Mouse (Mus musculus): ENCODE results near the gene Cep70. TPM values are rescaled to one million over a fixed set of nuclear protein-coding genes. Genes with fewer than 3 reads are reported as not detected.

The Cep70 gene
- polyA plus RNA-seq, 1 experiment from 2014 or later: 31.4 TPM

GRCm38 (mm10) chr9:99237139-99237538, 6.0 kb upstream of the Cep70 start, which contains the start of gene Faiml:
Gene Faiml, minus strand, starts transcription at chr9:99237239.
- Histone ChIP-seq H3K36me3 (ENCODE audit: insufficient read depth) (no peaks in the 10 kb centered on the region), H3K27ac (ENCODE audit: low read depth) (no peak within 1 kb of the TSS), H3K27me3 (ENCODE audit: insufficient read depth, low read length) (no peaks in the 10 kb centered on the region), H3K4me3 (ENCODE audit: low read depth, low read length) (no peak within 1 kb of the TSS), H3K4me1 (ENCODE audit: insufficient read depth) (no peaks in the 10 kb centered on the region), H3K9me3 (ENCODE audit: low read depth, low read length) (no peaks in the 10 kb centered on the region), H3K9ac (no peak within 1 kb of the TSS), H3K4me2 (no peak within 1 kb of the TSS)
- DNase-seq: no peak
- WGBS: 82% methylated on average over 14 of the region's 14 CpGs
- no peak for TF ChIP-seq CTCF (IDR thresholded peaks at IDR 0.05; ENCODE audit: low read depth)
- no peak for ATAC-seq (ENCODE audit: insufficient read depth)

GRCm38 (mm10) chr9:99238276-99238675, 4.9 kb upstream of the Cep70 start:
- no peak overlapping the region for H3K27ac ChIP-seq (ENCODE audit: low read depth)
- DNase-seq (no peak), ATAC-seq (ENCODE audit: insufficient read depth) (no peak)
- no peak overlapping the region for H3K9ac ChIP-seq
- no peak overlapping the region for H3K4me3 ChIP-seq (ENCODE audit: low read depth, low read length)
- H3K9me3 ChIP-seq (ENCODE audit: low read depth, low read length): no peaks in the 10 kb centered on the region
- no peaks in the 10 kb centered on the region for H3K4me1 ChIP-seq (ENCODE audit: insufficient read depth)
- H3K36me3 ChIP-seq (ENCODE audit: insufficient read depth): no peaks in the 10 kb centered on the region
- H3K27me3 ChIP-seq (ENCODE audit: insufficient read depth, low read length): no peaks in the 10 kb centered on the region
- no peak overlapping the region for H3K4me2 ChIP-seq
- no peak for TF ChIP-seq CTCF (IDR thresholded peaks at IDR 0.05; ENCODE audit: low read depth)
- 80% methylated on average over 10 of the region's 10 CpGs for WGBS

GRCm38 (mm10) chr9:99239256-99239655, 3.9 kb upstream of the Cep70 start:
- Histone ChIP-seq H3K27ac (ENCODE audit: low read depth) (no peak overlapping the region), H3K4me2 (no peak overlapping the region), H3K27me3 (ENCODE audit: insufficient read depth, low read length) (no peaks in the 10 kb centered on the region), H3K4me1 (ENCODE audit: insufficient read depth) (no peaks in the 10 kb centered on the region), H3K9me3 (ENCODE audit: low read depth, low read length) (no peaks in the 10 kb centered on the region), H3K36me3 (ENCODE audit: insufficient read depth) (no peaks in the 10 kb centered on the region), H3K9ac (no peak overlapping the region), H3K4me3 (ENCODE audit: low read depth, low read length) (no peak overlapping the region)
- 61% methylated on average over 1 of the region's 1 CpGs for WGBS
- DNase-seq: no peak
- no peak for TF ChIP-seq CTCF (IDR thresholded peaks at IDR 0.05; ENCODE audit: low read depth)
- no peak for ATAC-seq (ENCODE audit: insufficient read depth)

GRCm38 (mm10) chr9:99240571-99240970, 2.6 kb upstream of the Cep70 start:
- no peak for TF ChIP-seq CTCF (IDR thresholded peaks at IDR 0.05; ENCODE audit: low read depth)
- H3K4me3 ChIP-seq (ENCODE audit: low read depth, low read length): no peak overlapping the region
- H3K36me3 ChIP-seq (ENCODE audit: insufficient read depth): no peaks in the 10 kb centered on the region
- no peak overlapping the region for H3K27ac ChIP-seq (ENCODE audit: low read depth)
- H3K4me1 ChIP-seq (ENCODE audit: insufficient read depth): no peaks in the 10 kb centered on the region
- no peak overlapping the region for H3K4me2 ChIP-seq
- ATAC-seq (ENCODE audit: insufficient read depth) (no peak), DNase-seq (no peak)
- no peak overlapping the region for H3K9ac ChIP-seq
- 65% methylated on average over 5 of the region's 5 CpGs for WGBS
- H3K9me3 ChIP-seq (ENCODE audit: low read depth, low read length): no peaks in the 10 kb centered on the region
- no peaks in the 10 kb centered on the region for H3K27me3 ChIP-seq (ENCODE audit: insufficient read depth, low read length)

- Histone ChIP-seq H3K27ac (ENCODE audit: low read depth) (no peak overlapping the region), H3K4me2 (peak overlapping the region; percentile 78), H3K4me1 (ENCODE audit: insufficient read depth) (no peaks in the 10 kb centered on the region), H3K9me3 (ENCODE audit: low read depth, low read length) (no peaks in the 10 kb centered on the region), H3K27me3 (ENCODE audit: insufficient read depth, low read length) (no peaks in the 10 kb centered on the region), H3K36me3 (ENCODE audit: insufficient read depth) (0 out of 2 replicates have a peak, but pooled peaks cover 4% of the 10 kb centered on the region), H3K9ac (no peak overlapping the region), H3K4me3 (ENCODE audit: low read depth, low read length) (no peak overlapping the region)
- ATAC-seq (ENCODE audit: insufficient read depth) (no peak), DNase-seq (peak; percentile 89)
- peak; percentile 94 for TF ChIP-seq CTCF (IDR thresholded peaks at IDR 0.05; ENCODE audit: low read depth)
- WGBS: 2% methylated on average over 7 of the region's 7 CpGs
Measured at GRCm38 (mm10) chr9:99242035-99242434, 1.1 kb upstream of the Cep70 start.

- 0 out of 2 replicates have a peak, but pooled peaks cover 4% of the 10 kb centered on the region for H3K36me3 ChIP-seq (ENCODE audit: insufficient read depth)
- H3K9me3 ChIP-seq (ENCODE audit: low read depth, low read length): no peaks in the 10 kb centered on the region
- peak overlapping the region; percentile 78 for H3K4me2 ChIP-seq
- DNase-seq (no peak), ATAC-seq (ENCODE audit: insufficient read depth) (peak; percentile 76)
- no peaks in the 10 kb centered on the region for H3K27me3 ChIP-seq (ENCODE audit: insufficient read depth, low read length)
- H3K4me1 ChIP-seq (ENCODE audit: insufficient read depth): no peaks in the 10 kb centered on the region
- H3K27ac ChIP-seq (ENCODE audit: low read depth): no peak overlapping the region
- peak; percentile 31 for TF ChIP-seq CTCF (IDR thresholded peaks at IDR 0.05; ENCODE audit: low read depth)
- WGBS: 7% methylated on average over 17 of the region's 17 CpGs
- peak overlapping the region; percentile 79 for H3K4me3 ChIP-seq (ENCODE audit: low read depth, low read length)
- peak overlapping the region; percentile 45; the same call in 1 of the 2 replicates for H3K9ac ChIP-seq
Measured at GRCm38 (mm10) chr9:99242533-99243189, 506 bp upstream of the Cep70 start.

GRCm38 (mm10) chr9:99243895-99244293, 727 bp downstream of the Cep70 start:
- H3K27me3 ChIP-seq (ENCODE audit: insufficient read depth, low read length): no peaks in the 10 kb centered on the region
- ATAC-seq (ENCODE audit: insufficient read depth) (0 out of 2 replicates have a peak, but pooled peaks have one; percentile 8), DNase-seq (peak; percentile 26)
- 0 out of 2 replicates have a peak, but pooled peaks cover 4% of the 10 kb centered on the region for H3K36me3 ChIP-seq (ENCODE audit: insufficient read depth)
- 1% methylated on average over 10 of the region's 10 CpGs for WGBS
- H3K4me1 ChIP-seq (ENCODE audit: insufficient read depth): no peaks in the 10 kb centered on the region
- H3K4me3 ChIP-seq (ENCODE audit: low read depth, low read length): peak overlapping the region; percentile 79
- peak overlapping the region; percentile 78 for H3K4me2 ChIP-seq
- no peak for TF ChIP-seq CTCF (IDR thresholded peaks at IDR 0.05; ENCODE audit: low read depth)
- peak overlapping the region; percentile 74 for H3K9ac ChIP-seq
- H3K27ac ChIP-seq (ENCODE audit: low read depth): peak overlapping the region; percentile 78
- no peaks in the 10 kb centered on the region for H3K9me3 ChIP-seq (ENCODE audit: low read depth, low read length)
